Comparison of ENCODE assay signal across 8 mouse cellular contexts in genomic region chr3:116327001-116327615, GRCm38 (mm10).
DNase-seq lines count a peak whose midpoint lies in the region; ATAC-seq and TF ChIP-seq lines count a peak whose summit lies in the region.

No protein-coding gene starts in this region.

- H3K4me1 ChIP-seq in G1E (ENCODE audit: insufficient read depth, low read depth, low read length) = no peaks in the 10 kb centered on the region; the same call in 1 of the 2 replicates
- H3K4me1 ChIP-seq in forebrain, embryonic 16.5 days (replicated peaks; ENCODE audit: control insufficient read depth, insufficient read depth, low read length) = peaks cover 18% of the 10 kb centered on the region
- H3K4me1 ChIP-seq in lung, embryonic 14.5 days (ENCODE audit: insufficient read depth) = no peaks in the 10 kb centered on the region

- H3K4me2 ChIP-seq in forebrain, embryonic 16.5 days (ENCODE audit: low read length) = peak overlapping the region; percentile 74
- peak overlapping the region; percentile 56 for H3K4me2 ChIP-seq in lung, embryonic 14.5 days

- no peaks in the 10 kb centered on the region for H3K27me3 ChIP-seq in G1E (ENCODE audit: insufficient read depth, low read length)
- no peaks in the 10 kb centered on the region for H3K27me3 ChIP-seq in forebrain, embryonic 16.5 days (replicated peaks; ENCODE audit: control insufficient read depth, insufficient read depth, low read length)
- no peaks in the 10 kb centered on the region for H3K27me3 ChIP-seq in lung, embryonic 14.5 days (ENCODE audit: insufficient read depth, low read length)

- H3K9me3 ChIP-seq in G1E (replicated peaks) = no peaks in the 10 kb centered on the region
- H3K9me3 ChIP-seq in forebrain, embryonic 16.5 days (ENCODE audit: control insufficient read depth, low read length) = no peaks in the 10 kb centered on the region
- H3K9me3 ChIP-seq in lung, embryonic 14.5 days (ENCODE audit: low read depth, low read length) = no peaks in the 10 kb centered on the region

- 7% methylated on average over 23 of the region's 23 CpGs for WGBS in forebrain, embryonic 16.5 days
- 9% methylated on average over 23 of the region's 23 CpGs for WGBS in lung, embryonic 14.5 days

- peaks cover 57% of the 10 kb centered on the region for H3K36me3 ChIP-seq in G1E (replicated peaks)
- no peaks in the 10 kb centered on the region for H3K36me3 ChIP-seq in forebrain, embryonic 16.5 days (ENCODE audit: control insufficient read depth, insufficient read depth)
- peaks cover 7% of the 10 kb centered on the region; the same call in 1 of the 2 replicates for H3K36me3 ChIP-seq in lung, embryonic 14.5 days (ENCODE audit: insufficient read depth)

- peak; percentile 38 for ATAC-seq in G1E (ENCODE audit: extremely low read depth, insufficient number of reproducible peaks, low FRiP score, poor library complexity, severe bottlenecking)
- ATAC-seq in forebrain, embryonic 16.5 days = peak; percentile 78
- ATAC-seq in lung, embryonic 14.5 days (ENCODE audit: insufficient read depth) = peak; percentile 64

- peak overlapping the region; percentile 45; the same call in 1 of the 2 replicates for H3K27ac ChIP-seq in forebrain, embryonic 16.5 days (ENCODE audit: low read length)
- no peak overlapping the region for H3K27ac ChIP-seq in lung, embryonic 14.5 days (ENCODE audit: low read depth)

- peak; percentile 79 for TF ChIP-seq CTCF in G1E (IDR thresholded peaks at IDR 0.05; ENCODE audit: low read depth, low read length)
- peak; percentile 99 for TF ChIP-seq CTCF in lung, embryonic 14.5 days (IDR thresholded peaks at IDR 0.05; ENCODE audit: low read depth)

- peak; percentile 38 for DNase-seq in G1E (ENCODE audit: low spot score)
- DNase-seq in cerebellum, adult 11-12 months = peak; percentile 79
- DNase-seq in heart, postnatal 4 days = peak; percentile 93
- peak; percentile 76 to 89 for DNase-seq in layer of hippocampus, adult 8-10 months (ENCODE audit: low spot score in 2 of 2)
- peak; percentile 96 for DNase-seq in lung, embryonic 14.5 days
- DNase-seq in ovary, postnatal 10 days (ENCODE audit: low spot score) = peak; percentile 75
- peak; percentile 84 for DNase-seq in thymus, postnatal 0 days (ENCODE audit: low spot score)

- H3K4me3 ChIP-seq in G1E (ENCODE audit: low read depth, low read length) = no peak overlapping the region
- peak overlapping the region; percentile 38 for H3K4me3 ChIP-seq in forebrain, embryonic 16.5 days (replicated peaks; ENCODE audit: low read length)
- peak overlapping the region; percentile 6; the same call in 1 of the 2 replicates for H3K4me3 ChIP-seq in lung, embryonic 14.5 days (ENCODE audit: low read depth, low read length)

- H3K9ac ChIP-seq in forebrain, embryonic 16.5 days (replicated peaks; ENCODE audit: low read depth, low read length) = peak overlapping the region; percentile 61
- peak overlapping the region; percentile 40 for H3K9ac ChIP-seq in lung, embryonic 14.5 days

Comparison
In these comparisons a context has a peak if more than half of its experiments do, and no peak if none do; other contexts are left out.
1. DNase-seq: peak in every context shown above with its lines; median percentile 96 in lung, embryonic 14.5 days; 93 in heart, postnatal 4 days; 84 in thymus, postnatal 0 days; 82 in layer of hippocampus, adult 8-10 months; 79 in cerebellum, adult 11-12 months; 75 in ovary, postnatal 10 days; 38 in G1E.